Mouse (Mus musculus) hindbrain, embryonic 16.5 days (tissue): Measurements from ENCODE around the gene Ptchd3. TPM values are rescaled to one million over a fixed set of nuclear protein-coding genes. Genes with fewer than 3 reads are reported as not detected.

ENCODE experiments used
- ATAC-seq: fragments of 200-750 bp; cut with Nextera tagmentation; 2 replicates; pipeline ENCODE4 v1.8.0; 2017; ENCODE audit warnings: moderate TSS enrichment, moderate library complexity
- H3K27ac ChIP-seq: fragments of 300-500 bp; sonication (generic); 2 replicates; pipeline ENCODE4 v1.5.1; 2014; ENCODE audit warnings: low read depth, mild to moderate bottlenecking, control low read depth, low read length, moderate library complexity
- H3K27me3 ChIP-seq: fragments of 300-500 bp; sonication (generic); replicated peaks from 2 replicates; pipeline ENCODE4 v1.6.1; 2014; ENCODE audit warnings: low read length; ENCODE audit not compliant: control insufficient read depth, insufficient read depth
- H3K36me3 ChIP-seq: fragments of 300-500 bp; sonication (generic); 2 replicates; pipeline ENCODE4 v1.6.1; 2014; ENCODE audit warnings: mild to moderate bottlenecking, low read length, moderate library complexity, mixed read lengths; ENCODE audit not compliant: control insufficient read depth, insufficient read depth
- H3K4me1 ChIP-seq: fragments of 300-500 bp; sonication (generic); 2 replicates; pipeline ENCODE4 v1.6.1; 2014; ENCODE audit warnings: low read depth, low read length; ENCODE audit not compliant: control insufficient read depth, insufficient read depth
- H3K4me2 ChIP-seq: fragments of 300-500 bp; sonication (generic); 2 replicates; pipeline ENCODE4 v1.6.1; 2014; ENCODE audit warnings: mild to moderate bottlenecking, low read length, control low read depth, moderate library complexity
- H3K4me3 ChIP-seq: fragments of 300-500 bp; sonication (generic); 2 replicates; pipeline ENCODE4 v1.5.1; 2014; ENCODE audit warnings: mild to moderate bottlenecking, low read length, control low read depth, moderate library complexity
- H3K9ac ChIP-seq: fragments of 300-500 bp; sonication (generic); 2 replicates; pipeline ENCODE4 v1.6.1; 2014; ENCODE audit warnings: low read depth, mild to moderate bottlenecking, control low read depth, low read length, moderate library complexity
- H3K9me3 ChIP-seq: fragments of 300-500 bp; sonication (generic); 2 replicates; pipeline ENCODE4 v1.6.1; 2014; ENCODE audit warnings: mild to moderate bottlenecking, low read length, moderate library complexity; ENCODE audit not compliant: control insufficient read depth
- WGBS: fragments of 180-500 bp; shearing (Covaris S2); extraction: QIAGEN DNeasy Blood & Tissue Kit; methylation state at CpG from one replicate; pipeline ENCODE4 v1.1.7; 2014; 5-methylcytosine and 5-hydroxymethylcytosine counted together
- polyA plus RNA-seq: library from polyadenylated mRNA; unstranded; fragments of >200 nt; fragmentation: Nextera tagmentation; extraction: Ambion mirVana; gene quantifications from 2 replicates; pipeline ENCODE4 v1.2.1, GENCODE M21; 2015

Ptchd3 gene
- polyA plus RNA-seq, result not detected in 2 replicates

DNA sequence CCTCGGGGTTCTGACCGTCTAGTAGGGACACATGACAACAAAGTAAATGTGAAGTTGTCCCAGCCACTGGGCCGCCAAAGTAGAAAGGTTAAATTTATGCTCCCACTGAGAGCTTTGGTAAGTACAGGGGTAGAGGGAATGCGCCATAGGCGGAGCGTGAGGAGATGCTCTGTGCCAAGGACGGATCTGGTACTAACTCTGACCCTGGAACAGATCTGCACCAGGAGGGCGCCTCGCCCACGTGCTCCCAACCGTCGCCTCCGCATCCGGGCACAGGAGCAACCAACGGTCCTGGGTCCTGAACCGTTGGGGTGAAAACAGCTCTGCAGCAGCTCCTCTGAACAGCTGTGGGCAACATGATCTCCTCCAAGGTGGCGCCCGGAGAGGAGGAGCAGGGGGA lies at the start of gene Ptchd3:
Ptchd3 (plus strand) TSS at position 301 of the 400 bp plus-strand sequence.
- H3K9ac ChIP-seq, result no peak within 1 kb of the TSS
- no peak within 1 kb of the TSS for H3K4me3 ChIP-seq
- WGBS, result 59% methylated on average over 18 of the region's 18 CpGs
- no peak within 1 kb of the TSS for H3K27ac ChIP-seq
- H3K4me2 ChIP-seq, result no peak within 1 kb of the TSS
- no peaks in the 10 kb centered on the region for H3K4me1 ChIP-seq
- no peak for ATAC-seq
- H3K36me3 ChIP-seq, result no peaks in the 10 kb centered on the region
- H3K9me3 ChIP-seq, result peaks cover 5% of the 10 kb centered on the region; the same call in 1 of the 2 replicates
- H3K27me3 ChIP-seq, result peaks cover 3% of the 10 kb centered on the region

DNA sequence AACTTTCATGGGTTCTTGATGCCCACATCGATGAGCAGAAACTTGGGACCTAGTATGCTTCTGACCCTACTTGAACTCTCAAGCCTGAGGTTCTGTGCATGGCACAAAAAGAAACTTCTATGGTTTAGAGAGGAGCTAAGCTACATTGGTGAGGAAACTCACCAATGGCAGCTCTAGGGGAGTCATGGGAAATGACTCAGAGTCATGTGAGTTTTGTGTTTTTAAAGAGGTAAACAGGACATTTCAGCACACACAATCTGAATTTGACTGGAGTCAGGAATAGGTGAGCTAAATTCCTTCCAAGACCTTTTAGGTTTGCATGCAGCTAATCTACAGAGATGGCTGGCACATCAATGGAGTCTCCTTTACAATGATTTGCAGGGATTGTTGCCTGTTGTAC lies 48.2 kb upstream of the Ptchd3 start:
- Histone ChIP-seq H3K27me3 (no peaks in the 10 kb centered on the region), H3K4me2 (no peak overlapping the region), H3K9ac (no peak overlapping the region), H3K36me3 (no peaks in the 10 kb centered on the region), H3K4me3 (no peak overlapping the region), H3K4me1 (no peaks in the 10 kb centered on the region), H3K27ac (no peak overlapping the region), H3K9me3 (no peaks in the 10 kb centered on the region)
- 96% methylated on average over 1 of the region's 1 CpGs for WGBS
- ATAC-seq, result no peak

- no peak for ATAC-seq
- no peak overlapping the region for H3K27ac ChIP-seq
- H3K9ac ChIP-seq, result no peak overlapping the region
- H3K9me3 ChIP-seq, result no peaks in the 10 kb centered on the region
- H3K27me3 ChIP-seq, result no peaks in the 10 kb centered on the region
- no peak overlapping the region for H3K4me2 ChIP-seq
- H3K4me1 ChIP-seq, result no peaks in the 10 kb centered on the region
- H3K4me3 ChIP-seq, result no peak overlapping the region
- no peaks in the 10 kb centered on the region for H3K36me3 ChIP-seq
These were observed 42.6 kb upstream of the Ptchd3 start for GRCm38 (mm10) chr11:121787456-121787855.

GRCm38 (mm10) chr11:121789566-121789965 lies 40.5 kb upstream of the Ptchd3 start:
- H3K9ac ChIP-seq, result no peak overlapping the region
- no peaks in the 10 kb centered on the region for H3K9me3 ChIP-seq
- no peak for ATAC-seq
- WGBS, result 84% methylated on average over 3 of the region's 3 CpGs
- no peaks in the 10 kb centered on the region for H3K4me1 ChIP-seq
- no peaks in the 10 kb centered on the region for H3K36me3 ChIP-seq
- H3K4me2 ChIP-seq, result no peak overlapping the region
- no peak overlapping the region for H3K27ac ChIP-seq
- no peak overlapping the region for H3K4me3 ChIP-seq
- H3K27me3 ChIP-seq, result no peaks in the 10 kb centered on the region

DNA sequence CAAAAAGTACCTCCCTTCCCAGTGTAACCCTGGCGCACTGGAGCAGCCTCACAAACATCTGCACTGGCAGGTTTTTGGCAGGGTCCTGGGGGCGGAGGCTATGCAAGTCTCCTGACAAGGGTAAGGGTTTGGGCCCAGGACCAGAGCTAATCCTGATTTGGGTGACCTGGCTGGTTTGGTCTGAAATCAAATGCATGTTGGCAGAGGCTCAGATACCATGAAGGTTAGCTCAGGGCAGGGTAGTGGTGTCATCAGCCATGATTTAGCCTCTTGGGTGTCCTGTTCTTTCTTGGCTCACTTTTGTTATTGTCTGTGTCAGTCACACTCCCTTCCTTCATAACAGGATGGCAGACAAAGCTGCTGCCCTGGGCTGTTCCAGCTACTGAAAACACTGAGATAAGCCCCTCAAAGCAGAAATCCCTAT lies 39.4 kb upstream of the Ptchd3 start:
- Histone ChIP-seq H3K4me2 (no peak overlapping the region), H3K4me3 (no peak overlapping the region), H3K36me3 (no peaks in the 10 kb centered on the region), H3K9ac (no peak overlapping the region), H3K27ac (no peak overlapping the region), H3K4me1 (no peaks in the 10 kb centered on the region), H3K9me3 (no peaks in the 10 kb centered on the region), H3K27me3 (no peaks in the 10 kb centered on the region)
- no peak for ATAC-seq
- 82% methylated on average over 2 of the region's 2 CpGs for WGBS

- no peak for ATAC-seq
- 86% methylated on average over 3 of the region's 3 CpGs for WGBS
These were observed 38.6 kb upstream of the Ptchd3 start for GRCm38 (mm10) chr11:121791446-121791845.

GRCm38 (mm10) chr11:121791991-121792390 lies 38.1 kb upstream of the Ptchd3 start:
- no peak for ATAC-seq
- WGBS, result 87% methylated on average over 1 of the region's 1 CpGs
- H3K9me3 ChIP-seq, result no peaks in the 10 kb centered on the region

More at GRCm38 (mm10) chr11:121791446-121791845, 38.6 kb upstream of the Ptchd3 start:
- Histone ChIP-seq H3K9me3 (no peaks in the 10 kb centered on the region), H3K4me3 (no peak overlapping the region), H3K36me3 (no peaks in the 10 kb centered on the region), H3K4me1 (no peaks in the 10 kb centered on the region), H3K27ac (no peak overlapping the region), H3K9ac (no peak overlapping the region), H3K27me3 (no peaks in the 10 kb centered on the region), H3K4me2 (no peak overlapping the region)

DNA sequence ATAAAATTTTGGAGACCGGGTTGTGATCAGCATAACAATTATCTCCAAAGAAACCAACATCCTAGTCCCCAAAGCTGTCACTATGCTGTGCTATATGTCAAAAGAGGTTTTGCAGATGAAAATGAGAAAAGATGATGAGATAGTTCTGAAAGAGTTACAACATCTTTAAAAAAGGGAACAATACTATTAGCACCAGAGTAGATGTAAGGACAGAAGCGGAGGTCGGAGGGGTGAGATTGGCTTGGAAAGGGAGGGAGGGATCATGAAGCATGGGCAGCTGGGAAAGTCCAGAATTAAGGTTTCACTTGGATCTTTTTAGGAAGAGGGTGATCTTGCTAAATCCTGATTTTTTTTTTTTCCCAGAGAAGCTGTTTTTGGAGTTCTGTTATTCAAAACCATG lies 36.5 kb upstream of the Ptchd3 start:
- Histone ChIP-seq H3K27me3 (no peaks in the 10 kb centered on the region), H3K4me3 (no peak overlapping the region), H3K27ac (no peak overlapping the region), H3K4me1 (no peaks in the 10 kb centered on the region), H3K9ac (no peak overlapping the region), H3K9me3 (no peaks in the 10 kb centered on the region), H3K36me3 (no peaks in the 10 kb centered on the region), H3K4me2 (no peak overlapping the region)
- no peak for ATAC-seq
- WGBS, result 95% methylated on average over 3 of the region's 3 CpGs

More at GRCm38 (mm10) chr11:121791991-121792390, 38.1 kb upstream of the Ptchd3 start:
- Histone ChIP-seq H3K27me3 (no peaks in the 10 kb centered on the region), H3K9ac (no peak overlapping the region), H3K4me1 (no peaks in the 10 kb centered on the region), H3K36me3 (no peaks in the 10 kb centered on the region), H3K4me2 (no peak overlapping the region), H3K27ac (no peak overlapping the region), H3K4me3 (no peak overlapping the region)

- no peak for ATAC-seq
- H3K36me3 ChIP-seq, result no peaks in the 10 kb centered on the region
- H3K9me3 ChIP-seq, result no peaks in the 10 kb centered on the region
- no peaks in the 10 kb centered on the region for H3K4me1 ChIP-seq
- H3K9ac ChIP-seq, result no peak overlapping the region
- H3K4me2 ChIP-seq, result no peak overlapping the region
- no peak overlapping the region for H3K27ac ChIP-seq
- H3K27me3 ChIP-seq, result no peaks in the 10 kb centered on the region
- WGBS, result 89% methylated on average over 3 of the region's 3 CpGs
- no peak overlapping the region for H3K4me3 ChIP-seq
These were observed 35.9 kb upstream of the Ptchd3 start for GRCm38 (mm10) chr11:121794186-121794585.
